Mouse (Mus musculus): ENCODE measurements around the gene Camsap2.
A peak's percentile ranks its signal among the peaks of the same experiment; 100 is the strongest.

Camsap2 gene

DNA sequence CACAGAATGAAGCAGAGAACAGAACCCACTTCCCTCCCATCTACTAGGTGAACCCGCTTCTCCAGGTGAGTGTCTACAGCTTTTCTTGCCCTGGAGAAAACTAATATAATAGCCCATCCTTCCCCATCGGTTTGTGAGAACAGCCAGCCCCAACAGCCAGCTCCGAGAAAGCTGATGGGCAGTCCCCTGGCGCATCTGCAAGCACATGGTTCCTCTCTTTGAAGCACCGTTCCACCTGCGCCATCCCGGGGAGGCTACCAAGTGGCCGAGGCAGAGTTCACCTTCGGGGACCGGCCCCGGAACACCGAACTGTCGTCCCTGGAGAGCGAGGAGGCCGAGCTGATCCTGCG is 86.4 kb downstream of the Camsap2 start:
- DNase-seq (ENCODE audit: low read depth, low spot score): no peak

DNA sequence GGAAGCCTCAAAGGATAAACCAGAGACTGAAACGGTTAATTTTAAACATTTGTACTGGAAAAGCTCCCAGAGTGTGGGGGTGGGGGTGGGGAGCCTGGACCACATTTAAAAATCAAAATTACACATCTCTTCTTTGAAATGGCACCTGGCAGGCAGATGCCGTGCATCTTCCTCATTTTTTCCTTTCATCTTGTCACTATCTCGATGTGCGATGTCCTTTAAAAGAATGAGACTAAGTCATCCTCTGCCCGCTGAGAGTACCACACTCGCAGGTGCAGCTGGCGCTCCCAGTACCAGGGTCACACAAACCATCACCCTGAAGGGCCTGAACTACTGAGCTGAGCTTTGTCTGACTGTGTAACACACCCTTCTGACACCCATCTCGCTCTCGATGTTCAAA is 87.4 kb downstream of the Camsap2 start:
- DNase-seq (ENCODE audit: low read depth, low spot score): peak; percentile 19

DNA sequence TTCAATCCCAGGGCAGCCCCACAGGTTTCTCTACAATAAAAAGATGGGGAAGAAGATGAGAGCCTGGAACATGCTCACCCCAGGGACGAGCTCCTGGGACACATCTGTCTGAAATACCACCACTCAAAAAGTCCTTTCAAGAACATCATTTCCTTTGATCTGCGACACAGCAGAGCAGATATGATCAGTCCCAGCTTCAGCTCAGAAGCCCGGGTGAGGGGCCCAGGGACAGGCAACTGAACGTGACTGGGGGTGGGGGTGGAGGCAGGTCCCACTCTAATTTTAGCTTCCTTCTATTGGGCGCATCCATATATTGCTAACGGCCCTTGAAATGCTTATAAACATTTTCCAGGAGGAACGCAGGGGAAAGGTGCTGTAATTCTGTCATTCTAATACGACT is 90.2 kb downstream of the Camsap2 start:
- no peak for DNase-seq (ENCODE audit: low read depth, low spot score)

DNA sequence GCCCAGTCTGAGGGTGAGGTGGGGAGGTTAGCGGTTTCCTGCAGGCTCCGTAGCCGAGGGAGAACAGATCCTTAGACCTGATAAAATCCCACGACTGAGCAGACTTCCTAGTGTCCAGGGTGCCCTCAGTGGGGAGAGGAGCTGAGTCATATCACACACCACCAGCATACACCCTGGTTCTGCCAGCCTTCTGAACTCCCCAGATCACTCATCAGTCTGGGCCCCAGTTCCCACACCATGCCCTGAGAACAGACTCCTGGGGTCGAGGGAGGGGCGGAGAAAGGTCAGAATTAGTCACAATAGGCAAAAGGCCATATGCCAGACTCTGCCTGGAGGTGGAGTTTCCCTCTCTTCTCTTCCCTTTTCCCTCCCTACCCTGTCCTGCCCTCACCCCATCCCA is 90.7 kb downstream of the Camsap2 start:
- no peak for DNase-seq (ENCODE audit: low read depth, low spot score)

DNA sequence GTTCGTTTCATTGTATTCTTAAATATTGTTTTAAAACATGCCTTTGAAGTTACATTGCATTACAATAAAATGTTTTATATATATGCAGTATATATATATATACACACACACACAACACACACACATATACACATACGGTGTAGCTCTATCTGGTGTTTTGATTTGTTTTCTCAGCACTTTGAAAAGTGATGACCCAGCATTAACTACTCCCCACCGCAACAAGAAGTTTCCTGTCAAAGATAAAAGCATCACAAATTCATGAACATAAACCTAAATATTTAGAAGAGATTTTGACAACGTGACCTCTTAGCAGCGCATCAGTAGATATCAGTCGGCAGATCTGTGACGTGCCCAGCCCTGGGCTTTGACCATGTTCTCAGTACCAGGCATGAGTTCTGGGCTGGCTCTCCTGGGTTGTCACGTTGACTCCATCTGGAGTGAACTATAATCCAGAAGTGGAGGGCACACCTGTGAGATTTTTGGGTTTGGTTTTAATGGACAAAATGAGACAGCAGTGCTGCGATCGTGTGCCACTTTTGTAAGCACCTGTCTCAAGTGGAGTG is 91.3 kb downstream of the Camsap2 start:
- DNase-seq (ENCODE audit: low read depth, low spot score): no peak

DNA sequence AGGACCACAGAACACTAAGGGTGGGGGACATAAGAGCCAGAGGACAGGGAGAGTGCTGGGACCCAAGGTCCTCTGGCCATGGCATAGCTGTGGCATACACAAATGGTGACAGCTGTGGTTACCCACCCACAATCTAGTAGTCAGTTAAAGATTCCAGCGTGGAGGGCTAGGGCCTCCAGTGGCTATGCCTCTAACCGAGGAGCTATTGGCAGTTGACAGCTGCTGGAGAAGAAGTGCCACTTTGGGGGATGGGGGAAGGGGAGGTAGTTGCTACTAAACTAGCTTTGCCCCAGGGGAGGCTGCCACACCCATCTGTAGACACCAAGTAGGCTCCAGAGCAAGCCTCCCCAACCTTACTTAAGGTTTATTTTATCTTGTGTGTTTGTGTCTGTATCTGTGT is 92.4 kb downstream of the Camsap2 start:
- no peak for DNase-seq (ENCODE audit: low read depth, low spot score)

DNA sequence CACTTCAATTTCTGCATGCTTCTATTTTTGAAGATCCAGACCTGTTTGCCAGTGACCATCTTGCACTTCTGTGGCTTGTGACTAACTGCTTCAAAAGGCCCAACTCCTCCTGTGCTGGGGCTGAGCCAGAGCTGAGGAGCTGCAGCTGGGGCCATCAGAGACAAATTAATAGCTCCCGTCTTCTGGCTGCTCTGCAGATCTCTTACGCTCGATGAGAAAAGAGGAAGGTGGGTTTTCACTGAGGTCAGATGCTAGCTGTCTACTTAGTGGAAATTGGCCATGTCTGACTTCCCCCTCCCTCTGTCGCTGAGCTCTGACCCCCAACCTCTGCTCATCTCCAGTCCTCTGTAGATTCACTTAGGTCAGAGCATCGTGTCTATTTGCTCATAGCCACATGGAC is 96.2 kb downstream of the Camsap2 start:
- DNase-seq (ENCODE audit: low read depth, low spot score): peak; percentile 70

DNA sequence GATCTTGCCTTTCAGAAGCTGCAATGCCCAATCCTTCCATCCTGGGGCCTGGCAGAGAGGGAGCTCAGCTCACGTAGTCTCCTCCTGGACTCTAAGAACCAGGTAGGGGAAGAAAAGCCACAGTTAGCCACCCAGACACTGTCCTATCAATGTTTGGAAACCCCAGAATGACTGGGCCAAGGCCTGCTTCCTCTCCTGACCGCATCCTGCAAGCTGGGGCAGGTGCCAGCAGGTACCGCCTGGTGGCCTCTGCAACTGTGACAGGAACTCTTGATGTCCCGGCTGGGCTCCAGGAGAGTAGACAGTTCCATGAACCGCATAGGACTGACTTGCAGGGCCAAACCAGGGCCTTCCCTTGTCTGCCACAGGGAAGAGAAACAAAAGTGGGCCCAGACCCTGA is 98.5 kb downstream of the Camsap2 start:
- no peak for DNase-seq (ENCODE audit: low read depth, low spot score)

DNA sequence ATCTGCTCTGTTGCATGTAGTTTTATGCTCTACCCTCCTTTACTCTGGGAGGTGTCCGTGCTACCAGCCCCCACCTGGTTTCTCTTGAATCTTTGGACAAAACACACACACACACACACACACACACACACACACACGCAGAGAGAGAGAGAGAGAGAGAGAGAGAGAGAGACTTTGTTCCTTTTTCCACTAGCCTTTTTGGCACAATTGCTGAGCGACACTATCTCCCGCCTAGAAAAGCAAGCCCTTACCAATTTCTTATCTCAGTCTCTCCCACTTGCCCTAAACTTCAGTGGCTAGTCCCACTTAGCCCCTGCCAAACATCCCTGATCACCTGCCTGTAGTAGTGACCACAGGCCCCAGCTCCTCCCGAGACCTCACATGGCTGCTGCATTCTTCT is 101.4 kb downstream of the Camsap2 start:
- DNase-seq (ENCODE audit: low read depth, low spot score): no peak

DNA sequence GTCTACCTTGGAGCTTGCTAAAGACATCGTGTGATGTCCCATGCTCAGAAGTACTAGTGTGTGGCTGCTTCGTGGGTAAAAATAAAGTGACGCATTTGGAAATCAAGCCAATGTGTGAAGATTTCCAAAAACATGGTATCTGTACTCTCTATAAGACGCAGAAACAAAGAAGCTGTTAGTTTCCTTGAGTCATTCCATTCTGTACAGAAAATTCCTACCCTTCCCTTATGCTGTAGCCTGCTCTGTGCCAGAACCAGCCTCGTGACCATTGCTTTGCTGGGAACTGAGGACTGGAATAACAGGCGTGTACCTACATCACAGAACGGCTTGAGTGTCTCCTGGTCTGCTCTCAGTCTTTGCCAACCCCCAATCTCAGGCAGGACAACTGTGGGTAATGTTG is 104.1 kb downstream of the Camsap2 start:
- DNase-seq (ENCODE audit: low read depth, low spot score): no peak

DNA sequence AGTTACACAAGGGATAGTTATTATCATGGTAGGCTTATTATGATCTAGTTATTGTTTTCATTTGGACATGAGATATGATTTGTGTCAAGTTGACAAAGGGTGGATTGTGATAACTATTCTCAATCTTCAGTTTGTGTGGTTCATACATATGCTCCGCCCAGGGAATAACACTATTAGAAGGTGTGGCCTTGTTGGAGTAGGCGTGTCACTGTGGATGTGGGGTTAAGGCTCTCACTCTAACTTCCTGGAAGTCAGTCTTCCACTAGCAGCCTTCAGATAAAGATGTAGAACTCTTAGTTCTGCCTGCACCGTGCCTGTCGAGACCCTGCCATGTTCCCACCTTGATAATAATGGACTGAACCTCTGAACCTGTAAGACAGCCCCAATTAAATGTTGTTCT is 107.4 kb downstream of the Camsap2 start:
- DNase-seq (ENCODE audit: low read depth, low spot score): no peak

DNA sequence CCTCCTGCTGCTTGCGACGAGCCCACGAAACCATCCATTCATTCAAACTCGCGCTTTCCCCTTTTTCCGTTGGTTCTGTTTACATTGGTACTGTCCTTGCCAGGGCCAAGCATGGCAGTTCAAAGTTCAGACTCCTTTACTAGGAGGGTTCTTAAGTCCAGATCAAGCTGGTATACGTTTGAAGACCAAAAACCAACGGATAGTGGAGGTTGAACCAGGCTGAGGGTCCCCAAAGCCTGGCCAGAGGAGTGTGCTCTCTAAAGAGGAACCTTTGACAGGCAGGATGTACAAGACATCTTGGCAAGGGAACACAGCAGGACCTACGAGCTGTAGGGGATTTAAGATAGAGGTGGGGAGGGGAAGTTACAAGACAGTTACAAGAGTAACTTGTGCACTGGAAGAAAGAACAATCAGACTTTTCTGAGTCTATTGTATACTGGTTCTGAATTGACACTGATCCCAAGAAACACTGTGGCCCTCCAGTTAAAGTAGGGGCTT is 111.3 kb downstream of the Camsap2 start:
- DNase-seq (ENCODE audit: low read depth, low spot score): no peak

DNA sequence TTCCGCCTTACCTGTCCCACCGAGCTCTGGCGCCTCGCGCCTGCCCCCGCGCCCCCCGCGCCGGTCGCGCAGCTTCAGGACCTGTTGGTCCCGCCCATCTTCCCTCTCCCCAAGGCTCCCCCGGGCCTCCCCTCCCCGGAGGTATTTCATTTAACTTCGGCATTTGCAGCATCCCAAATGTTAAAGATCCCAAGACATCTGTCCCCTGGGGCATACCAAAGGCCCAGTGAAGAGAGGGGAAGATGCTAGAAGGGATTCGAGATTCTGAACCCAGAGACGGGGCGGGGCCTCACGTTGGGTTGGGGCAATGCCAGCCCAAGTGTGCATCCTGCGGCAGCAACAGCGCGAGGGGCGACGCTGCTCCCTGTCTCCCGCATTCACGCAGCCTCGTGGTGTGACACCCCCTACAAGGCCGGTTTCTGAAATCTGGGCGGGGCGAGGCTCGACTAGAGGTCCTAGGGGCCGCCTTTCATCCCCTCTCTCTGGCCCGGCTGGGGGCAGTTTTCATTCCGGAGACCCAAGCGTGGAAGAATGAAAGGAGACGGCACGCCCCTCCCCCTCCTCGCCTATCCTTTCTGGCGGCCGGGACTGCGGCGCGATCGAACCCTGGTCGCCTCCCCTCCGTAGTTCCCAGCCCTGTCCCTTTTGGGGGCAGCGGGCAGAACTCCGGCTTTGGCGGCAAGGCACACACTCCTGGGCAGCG is 111.9 kb downstream of the Camsap2 start, which contains the start of gene Inava:
TSS of gene Inava (minus strand) at position 373 of the 703 bp plus-strand sequence.
- DNase-seq (ENCODE audit: low read depth, low spot score): peak; percentile 83

DNA sequence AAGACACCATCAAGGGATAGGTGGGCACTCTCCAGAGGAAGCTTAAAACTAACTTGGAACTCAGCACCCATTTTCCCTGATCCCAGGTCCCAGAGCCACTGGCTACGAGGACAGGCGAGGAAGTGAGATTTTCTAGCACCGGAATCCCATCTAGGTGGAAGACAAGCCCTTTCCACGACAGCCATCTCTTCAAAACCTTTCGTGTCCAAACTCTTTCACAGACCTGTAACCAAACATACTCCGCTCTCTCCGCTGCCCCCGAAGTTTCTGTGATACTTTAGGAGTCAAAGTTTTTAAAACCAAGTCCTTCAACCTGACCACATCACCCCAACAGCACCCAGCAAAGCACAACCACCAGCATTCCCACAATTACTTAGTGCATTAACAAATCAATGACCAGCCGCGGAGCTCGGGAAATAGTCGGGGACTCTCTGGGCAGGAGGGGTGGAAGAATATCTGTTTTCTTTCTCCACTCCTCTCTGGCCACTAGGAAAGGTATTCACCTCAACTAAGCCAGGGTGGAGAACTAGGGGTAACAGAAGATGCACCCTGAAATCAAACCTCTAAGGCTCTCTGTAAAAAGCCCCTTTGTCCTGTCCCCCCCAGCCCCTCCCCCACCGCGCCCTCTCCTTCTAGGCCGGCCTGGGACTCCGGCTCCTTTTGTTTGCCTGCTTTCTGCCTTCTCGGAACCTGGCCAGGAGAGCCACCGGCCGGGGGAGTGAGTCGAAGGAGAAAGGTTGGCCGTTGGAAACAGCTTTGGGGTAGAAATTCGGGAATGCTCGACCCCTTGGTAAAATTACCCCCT is 112.7 kb downstream of the Camsap2 start:
- no peak for DNase-seq (ENCODE audit: low read depth, low spot score)

DNA sequence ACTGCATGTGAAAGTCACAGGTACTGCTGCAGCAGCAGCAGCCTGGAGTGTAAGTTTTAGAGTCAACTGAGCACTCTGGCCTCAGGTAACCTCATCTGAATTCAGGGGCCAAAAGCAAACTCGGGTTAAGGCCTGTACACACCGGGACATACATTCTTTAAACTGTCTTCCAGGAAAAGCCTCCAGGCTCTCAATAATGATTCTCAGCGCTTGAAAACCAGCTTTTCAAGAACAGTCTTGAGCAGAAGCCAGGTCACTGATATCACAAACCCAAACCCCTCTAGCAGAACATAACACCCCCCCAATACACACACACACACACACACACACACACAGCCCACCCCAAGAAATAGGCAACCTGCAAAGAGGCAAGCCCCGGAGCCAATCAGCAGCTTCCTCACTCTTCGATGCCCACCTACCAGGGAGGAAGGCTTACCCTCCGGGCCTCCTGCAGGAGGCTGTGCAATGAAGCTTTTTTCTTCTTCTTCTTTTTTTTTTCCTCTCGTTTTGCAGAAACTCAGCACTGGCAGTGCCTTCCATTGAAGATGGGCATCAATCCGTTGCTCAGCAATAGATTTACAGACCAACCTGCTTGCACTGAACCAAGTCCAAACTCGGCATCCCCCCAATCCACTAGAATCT is 113.5 kb downstream of the Camsap2 start:
- no peak for DNase-seq (ENCODE audit: low read depth, low spot score)

DNA sequence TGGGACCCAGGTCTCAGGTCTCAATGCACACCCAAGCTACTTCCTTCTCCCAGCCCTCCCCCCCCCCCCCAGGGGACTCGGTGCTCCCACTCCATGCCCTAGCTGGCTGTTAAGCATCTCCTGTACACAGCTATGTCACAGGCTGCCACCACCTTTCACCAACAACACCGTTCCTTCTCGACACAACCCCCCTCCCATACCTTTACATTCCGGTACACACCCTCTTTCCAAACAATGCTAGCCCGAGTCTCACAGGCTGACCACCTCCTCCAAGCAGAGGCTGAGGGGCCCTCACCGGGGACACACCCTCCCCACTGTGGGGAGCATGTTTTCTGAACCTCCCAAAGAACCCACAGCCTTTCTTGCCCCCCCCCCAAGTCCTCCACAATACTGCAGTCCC is 114.3 kb downstream of the Camsap2 start:
- no peak for DNase-seq (ENCODE audit: low read depth, low spot score)

DNA sequence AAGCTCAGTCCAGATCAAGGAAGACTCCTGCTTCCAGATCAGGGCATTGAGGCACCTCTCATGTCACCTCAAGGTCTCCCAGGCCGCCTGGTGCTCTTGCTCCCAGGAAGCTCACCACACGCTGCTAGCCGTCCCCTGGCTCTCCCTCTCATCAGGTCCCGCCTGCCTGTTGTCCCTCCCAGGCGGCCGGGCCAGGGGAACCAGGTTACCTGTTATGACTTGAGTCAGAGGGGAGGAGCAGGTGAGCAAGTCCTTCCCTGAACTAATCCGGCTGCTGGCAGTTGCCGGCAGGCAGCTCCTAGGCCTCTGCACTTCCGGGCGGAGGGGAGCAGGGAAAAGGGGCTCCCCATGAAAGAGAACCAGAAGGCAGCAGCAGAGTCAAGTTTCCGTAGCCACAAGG is 115.7 kb downstream of the Camsap2 start:
- no peak for DNase-seq (ENCODE audit: low read depth, low spot score)

DNA sequence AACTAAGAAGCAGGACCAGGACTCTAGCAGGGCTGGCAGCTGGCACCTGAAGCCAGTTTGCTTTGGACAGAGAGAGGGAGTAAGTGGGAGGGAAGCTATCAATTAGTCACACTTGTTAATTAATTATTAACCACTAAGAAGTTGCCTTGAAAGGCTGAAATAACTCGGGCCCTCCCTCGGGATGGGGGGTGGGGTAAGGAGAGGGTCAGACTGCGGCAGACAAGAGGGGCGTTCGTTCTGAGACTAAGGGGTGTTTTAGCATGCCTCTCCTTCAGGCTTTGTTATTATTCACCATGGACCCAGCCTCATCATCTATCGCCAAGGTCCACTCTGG is 116.9 kb downstream of the Camsap2 start:
- DNase-seq (ENCODE audit: low read depth, low spot score): no peak

DNA sequence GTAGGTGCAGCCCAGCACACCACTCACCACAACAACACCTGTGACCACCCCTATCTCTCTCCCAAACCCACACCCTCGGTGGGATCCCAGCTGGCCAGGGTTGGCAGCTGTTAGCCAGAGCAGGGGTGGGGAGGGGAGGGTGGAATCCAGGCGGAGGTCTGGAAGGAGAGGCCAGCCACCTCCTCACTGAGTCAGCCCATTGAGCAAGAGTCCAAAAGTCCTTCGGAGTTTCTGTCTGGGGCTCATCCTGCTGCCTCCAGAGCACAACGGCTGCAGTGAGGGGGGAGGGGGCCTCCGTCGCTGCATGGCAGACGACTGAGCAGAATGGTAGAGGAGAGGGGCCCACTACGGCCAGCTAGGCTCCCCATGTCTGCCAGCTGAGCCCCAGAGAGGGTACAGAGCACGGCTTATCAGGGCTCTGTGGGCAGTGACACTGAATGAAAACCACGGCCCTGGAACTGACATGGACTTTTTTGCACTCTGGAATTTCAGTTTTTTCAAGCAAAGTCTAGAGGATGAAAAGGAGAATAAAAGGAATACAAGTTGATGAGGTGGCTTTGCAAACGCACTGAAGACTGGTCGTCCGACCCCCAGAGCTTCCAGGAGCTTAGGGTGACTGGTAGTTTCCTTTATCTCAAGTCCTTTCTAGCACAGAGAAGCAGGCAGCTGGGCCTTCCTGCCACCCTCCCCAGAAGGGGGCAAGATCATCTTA is 117.4 kb downstream of the Camsap2 start:
- no peak for DNase-seq (ENCODE audit: low read depth, low spot score)

DNA sequence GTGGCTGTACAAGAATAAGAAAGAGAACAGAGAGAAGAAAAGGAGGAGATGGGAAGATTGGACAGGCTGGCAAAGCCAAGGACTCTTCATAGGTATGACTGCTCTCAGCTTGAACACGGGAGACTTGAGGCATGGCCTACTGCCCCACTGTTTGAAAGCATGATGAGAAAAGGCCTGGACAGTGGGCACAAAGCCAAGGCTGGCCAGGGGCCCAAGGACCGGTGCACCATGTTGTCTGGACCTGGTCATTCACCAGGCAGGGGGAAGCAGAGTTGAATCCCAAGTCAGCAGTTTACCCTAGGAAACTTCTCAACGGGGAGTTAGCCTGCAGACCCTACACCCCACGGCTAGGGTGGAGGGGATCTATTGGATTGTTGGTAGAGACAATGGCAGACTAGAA is 118.0 kb downstream of the Camsap2 start:
- DNase-seq (ENCODE audit: low read depth, low spot score): no peak

DNA sequence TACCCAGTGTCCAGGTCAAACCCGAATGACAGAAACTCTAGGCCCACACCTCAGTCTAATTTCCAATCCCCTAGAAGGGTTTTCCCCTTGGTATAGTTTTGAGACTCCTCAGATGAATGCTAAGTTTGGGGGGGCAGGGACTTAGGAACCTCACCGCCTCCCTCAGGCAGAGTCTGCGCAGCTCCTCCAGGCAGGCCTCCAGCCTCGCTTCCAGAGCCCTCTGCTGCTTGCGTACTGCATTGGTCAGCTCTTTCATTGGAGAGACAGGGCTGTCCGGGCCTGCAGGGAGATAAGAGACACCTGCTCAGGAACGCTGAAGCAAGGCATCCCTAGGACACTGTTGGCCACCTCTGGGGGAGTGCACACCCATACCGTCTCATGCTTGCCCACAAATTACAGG is 119.3 kb downstream of the Camsap2 start:
- no peak for DNase-seq (ENCODE audit: low read depth, low spot score)

DNA sequence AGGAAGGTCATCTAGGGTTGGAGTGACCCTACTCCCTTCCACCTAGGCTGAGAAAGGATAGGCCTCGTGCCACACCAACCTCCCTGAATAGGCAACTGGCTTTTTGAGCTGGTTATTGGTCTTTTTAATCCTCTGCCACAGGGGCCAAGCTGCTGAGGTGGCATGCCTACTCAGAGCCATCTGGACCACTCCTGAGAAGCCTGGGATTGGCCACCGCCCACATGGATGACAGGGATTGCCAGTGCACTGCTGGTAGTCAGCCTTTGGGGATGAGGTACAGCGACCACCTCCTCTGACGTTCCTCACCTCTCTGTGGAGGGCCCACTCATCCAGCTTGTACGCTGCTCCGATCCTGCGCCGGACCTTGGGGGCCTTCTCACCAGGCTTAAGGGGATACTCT is 120.1 kb downstream of the Camsap2 start:
- no peak for DNase-seq (ENCODE audit: low read depth, low spot score)

Measured in A20 (cell line).